Mouse (Mus musculus) lung, postnatal 25 days (tissue): ENCODE results near the gene Akap8l.

Source experiments
- DNase-seq: peaks from one replicate; pipeline ENCODE4 v3.0.0; 2022; ENCODE audit warnings: low spot score

The Akap8l gene

DNA sequence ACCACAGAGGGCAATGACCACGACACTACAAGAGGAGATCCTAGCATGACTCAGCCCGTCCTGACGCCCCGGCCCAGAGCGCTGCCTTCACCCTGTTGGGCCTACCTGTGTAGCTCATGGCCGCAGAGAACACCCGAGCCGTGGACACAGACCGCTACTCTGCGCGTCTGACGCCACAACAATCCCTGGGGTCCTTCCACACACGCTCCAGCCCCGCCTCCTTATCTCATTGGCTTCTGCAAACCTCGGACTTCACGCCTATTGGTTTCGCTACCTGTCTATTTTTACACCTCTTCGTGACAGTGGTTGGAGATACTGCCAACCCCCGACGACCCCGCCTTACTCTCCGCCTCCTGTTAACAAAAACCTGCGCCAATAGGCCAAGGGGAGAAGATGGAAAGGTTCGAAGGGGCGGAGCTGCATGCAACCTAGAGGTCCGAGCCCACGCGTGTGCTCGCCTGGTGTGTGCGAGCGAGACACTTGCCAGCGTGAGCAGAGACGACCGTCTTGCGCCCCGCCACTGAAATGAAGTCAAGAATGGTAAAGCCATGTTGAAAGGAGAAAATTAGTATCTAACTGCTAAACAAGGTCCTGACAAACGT lies at the start of gene Akap8l:
Gene Akap8l, minus strand, starts transcription at position 226 of the 602 bp plus-strand sequence.
- peak; percentile 99 for DNase-seq

- DNase-seq, result no peak
These were observed 45.9 kb upstream of the Akap8l start for GRCm38 (mm10) chr17:32396266-32396665.

DNA sequence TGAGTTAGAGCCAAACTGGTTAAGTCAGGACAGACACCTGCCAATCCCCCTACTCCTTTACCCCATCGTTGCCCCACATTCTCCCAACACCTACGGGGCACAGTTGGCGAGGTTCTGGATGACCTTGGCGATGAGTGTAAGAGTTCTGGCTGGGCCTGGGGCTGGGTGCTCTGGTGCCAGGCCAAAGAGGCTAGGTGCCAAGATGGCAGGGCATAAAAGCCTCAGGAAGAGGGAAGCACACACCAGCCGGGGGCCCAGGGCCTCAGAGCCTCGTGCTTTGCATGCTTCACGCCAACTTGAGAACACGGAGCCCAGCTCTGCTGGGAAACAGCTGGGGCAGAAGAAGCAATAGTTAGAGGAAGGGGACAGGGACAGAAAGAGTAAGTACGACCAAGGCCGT lies 43.5 kb upstream of the Akap8l start:
- DNase-seq, result no peak

GRCm38 (mm10) chr17:32389101-32389659 lies 38.8 kb upstream of the Akap8l start, which contains the start of gene Wiz:
Gene Wiz, minus strand, starts transcription at chr17:32389439.
- DNase-seq, result peak; percentile 95

- peak; percentile 23 for DNase-seq
These were observed 38.1 kb upstream of the Akap8l start for GRCm38 (mm10) chr17:32388370-32389100.

DNA sequence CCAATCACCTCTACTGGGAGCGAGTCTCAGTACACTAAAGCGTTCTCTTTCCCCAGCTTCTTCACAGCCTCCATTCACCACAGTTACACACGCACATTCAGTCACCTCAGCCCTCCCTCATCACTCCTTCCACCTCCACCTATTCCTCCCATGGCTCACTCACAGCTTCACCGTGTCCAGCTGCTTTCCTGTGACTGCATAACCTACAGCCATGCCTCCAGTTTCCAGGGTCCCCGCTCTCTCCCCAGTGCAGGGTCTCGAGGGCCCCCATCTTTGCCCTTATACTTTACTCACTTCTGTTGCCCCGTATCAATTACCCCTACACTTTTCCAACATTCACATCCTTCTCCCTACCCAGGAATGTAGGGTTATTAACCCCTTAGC lies 37.6 kb upstream of the Akap8l start:
- DNase-seq, result no peak

- DNase-seq, result peak; percentile 43
These were observed 36.4 kb upstream of the Akap8l start for GRCm38 (mm10) chr17:32386659-32387432.

DNA sequence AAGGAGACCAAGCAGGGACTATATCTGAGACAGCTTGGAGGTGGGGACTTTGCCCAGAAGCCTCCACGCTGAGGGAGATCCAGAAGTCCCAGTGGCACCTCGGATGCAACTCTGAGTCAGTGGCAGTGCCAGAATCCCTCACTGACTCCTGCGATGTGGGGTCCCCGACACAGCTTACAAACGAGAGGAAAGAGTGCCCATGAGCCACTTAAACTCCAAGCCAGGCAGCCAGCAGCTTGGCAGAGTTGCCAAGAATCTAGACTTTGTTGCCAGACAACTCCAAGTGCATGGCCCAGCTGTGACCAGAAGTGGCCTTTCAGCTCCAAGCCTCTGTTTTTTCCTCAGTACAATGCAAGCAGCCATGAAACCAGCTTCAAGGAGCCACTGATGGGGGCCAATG lies 33.3 kb upstream of the Akap8l start:
- no peak for DNase-seq

GRCm38 (mm10) chr17:32382576-32382975 lies 32.2 kb upstream of the Akap8l start:
- DNase-seq, result no peak

DNA sequence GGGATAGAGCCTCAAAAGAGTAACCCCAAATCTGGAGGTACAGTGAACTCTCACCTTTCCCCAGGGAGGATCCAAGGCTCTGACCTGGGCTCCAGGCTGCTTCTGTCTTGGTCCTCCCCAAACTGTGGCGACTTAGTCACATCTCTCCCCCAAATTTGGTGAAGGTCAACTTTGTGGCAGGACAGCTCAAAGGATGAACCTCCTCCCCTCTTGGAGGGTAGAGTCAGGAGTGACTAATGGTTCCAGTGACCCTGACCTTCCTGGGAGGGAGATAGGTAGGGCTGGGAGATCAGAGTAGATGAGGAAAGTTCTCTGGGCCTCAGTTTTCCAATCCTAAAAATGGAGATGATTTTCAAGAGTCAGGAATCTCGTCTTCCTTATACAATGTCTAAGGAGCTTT lies 28.4 kb upstream of the Akap8l start:
- DNase-seq, result no peak

DNA sequence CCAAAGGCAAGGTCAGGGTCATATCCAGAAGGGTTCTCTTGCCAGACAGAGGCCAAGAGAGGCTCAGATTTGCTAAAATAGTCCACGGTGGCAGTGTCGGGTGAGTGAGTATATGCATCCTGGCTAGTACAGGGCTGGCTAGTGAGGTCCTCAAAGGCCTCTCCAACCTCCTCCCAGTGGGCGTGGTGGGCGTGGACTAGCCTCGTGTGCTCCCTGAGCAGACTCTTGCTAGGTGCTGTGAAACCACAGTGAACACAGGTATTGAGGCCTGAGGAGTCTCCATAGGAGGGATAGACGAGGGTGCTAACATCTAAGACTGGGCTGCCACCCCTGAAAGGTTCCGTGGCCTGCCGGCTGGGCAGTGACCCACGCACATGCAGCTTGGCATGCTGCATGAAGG lies 26.7 kb upstream of the Akap8l start:
- no peak for DNase-seq

GRCm38 (mm10) chr17:32376475-32376874 lies 26.1 kb upstream of the Akap8l start:
- no peak for DNase-seq

DNA sequence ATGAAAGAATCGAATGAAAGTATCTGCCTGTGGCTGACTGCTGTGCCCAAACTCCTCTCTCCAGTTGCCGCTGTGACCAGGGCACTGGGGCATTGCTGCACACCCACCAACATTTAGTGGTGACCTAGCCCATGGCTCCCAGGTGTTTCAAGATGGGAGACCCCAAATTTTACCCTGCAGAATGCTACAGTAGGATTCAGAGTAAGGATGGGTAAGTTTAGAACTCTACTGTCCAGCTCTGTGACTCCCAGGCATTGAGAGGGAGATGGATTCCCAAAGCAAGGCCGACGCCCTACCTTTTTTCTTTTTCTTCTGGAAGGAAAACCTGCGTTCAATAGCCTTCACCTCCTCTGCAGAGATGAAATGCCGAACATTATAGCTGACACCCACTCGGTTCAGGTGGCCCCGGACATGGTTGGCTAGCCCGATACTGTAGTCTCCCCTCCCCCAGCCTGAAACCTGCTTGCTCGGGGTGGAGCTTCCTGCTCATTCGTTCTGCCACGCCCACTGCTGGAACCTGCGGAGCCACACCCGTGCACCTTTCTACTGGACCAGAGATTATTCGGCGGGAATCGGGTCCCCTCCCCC lies 18.7 kb upstream of the Akap8l start:
- no peak for DNase-seq

DNA sequence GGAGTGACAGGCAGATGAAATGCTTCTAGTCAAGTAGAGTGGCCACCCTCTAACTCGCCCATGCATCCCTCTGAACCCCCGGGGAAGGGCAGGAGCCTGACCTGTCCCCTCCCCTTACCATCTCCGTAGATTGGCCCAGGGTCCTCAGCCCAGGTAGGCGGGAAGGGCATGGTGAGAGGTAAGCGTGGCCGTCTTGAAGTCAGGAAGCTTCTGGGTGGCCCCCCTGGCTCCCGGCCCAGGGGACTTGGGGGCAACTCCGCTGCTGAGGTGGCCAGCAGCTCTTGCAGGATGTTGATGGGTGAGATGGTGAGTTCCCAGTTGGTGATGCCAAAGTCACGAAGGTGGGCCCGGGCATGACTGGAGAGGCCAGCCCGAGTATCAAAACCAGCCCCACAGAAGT lies 17.3 kb upstream of the Akap8l start:
- no peak for DNase-seq

DNA sequence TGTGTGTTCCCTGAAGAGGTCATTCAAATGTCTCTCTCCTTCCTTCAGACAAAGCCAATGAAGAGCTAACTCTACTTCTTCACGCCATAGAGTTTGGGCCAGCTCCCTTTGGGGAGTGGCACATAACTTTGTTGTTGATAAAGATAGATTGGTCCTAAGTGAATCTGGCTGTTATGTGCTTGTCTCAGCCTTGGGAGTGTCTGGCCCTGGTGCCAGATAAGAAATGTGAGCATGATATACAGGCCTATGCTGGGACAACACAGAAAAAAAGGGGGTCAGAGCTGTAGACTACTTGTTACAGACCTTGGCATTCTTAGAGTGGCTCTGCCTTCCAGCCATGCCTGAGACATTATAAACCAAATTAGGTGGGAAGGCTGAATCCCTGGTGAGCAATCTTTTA lies 14.9 kb upstream of the Akap8l start:
- DNase-seq, result no peak

DNA sequence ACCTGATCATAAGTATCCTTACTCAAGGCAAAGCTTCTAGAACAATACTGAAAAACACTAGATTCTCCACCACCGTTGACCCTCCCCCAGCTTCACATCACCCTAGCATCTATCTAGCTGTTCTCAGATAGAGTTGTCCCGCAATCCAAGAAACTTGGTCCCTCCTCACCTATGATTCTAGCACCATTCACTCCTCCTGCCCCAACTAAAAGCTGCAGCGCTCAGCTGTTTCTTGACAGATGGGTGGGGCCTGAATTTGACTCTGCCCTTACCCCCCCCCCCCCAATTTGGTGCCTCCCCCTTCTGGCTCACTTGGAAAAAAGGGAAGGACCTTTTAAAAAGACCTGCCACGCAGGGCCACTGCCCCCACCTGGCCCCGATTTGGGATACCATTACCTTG lies 14.4 kb upstream of the Akap8l start:
- no peak for DNase-seq

DNA sequence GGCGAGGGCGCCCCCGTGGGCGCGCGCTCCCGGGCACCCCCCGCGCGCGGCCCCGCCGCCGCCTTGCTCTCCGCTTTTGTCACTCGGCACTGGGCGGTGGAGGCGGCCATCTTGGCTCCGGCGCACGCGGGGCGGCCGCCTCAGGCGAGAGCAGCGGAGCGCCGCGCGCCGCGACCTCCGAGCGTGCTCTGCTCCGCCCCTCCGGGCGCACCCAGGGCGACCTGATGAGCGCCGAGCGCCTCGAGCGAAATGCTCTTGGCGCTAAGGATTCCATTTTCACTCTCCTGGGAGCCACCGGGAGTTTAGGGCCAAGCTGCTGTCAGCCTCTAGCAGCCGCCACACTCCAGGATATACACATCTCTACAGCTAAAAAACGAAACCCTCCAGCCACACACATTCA lies 13.9 kb upstream of the Akap8l start:
- DNase-seq, result peak; percentile 85

GRCm38 (mm10) chr17:32363821-32364301 lies 13.5 kb upstream of the Akap8l start:
- no peak for DNase-seq

DNA sequence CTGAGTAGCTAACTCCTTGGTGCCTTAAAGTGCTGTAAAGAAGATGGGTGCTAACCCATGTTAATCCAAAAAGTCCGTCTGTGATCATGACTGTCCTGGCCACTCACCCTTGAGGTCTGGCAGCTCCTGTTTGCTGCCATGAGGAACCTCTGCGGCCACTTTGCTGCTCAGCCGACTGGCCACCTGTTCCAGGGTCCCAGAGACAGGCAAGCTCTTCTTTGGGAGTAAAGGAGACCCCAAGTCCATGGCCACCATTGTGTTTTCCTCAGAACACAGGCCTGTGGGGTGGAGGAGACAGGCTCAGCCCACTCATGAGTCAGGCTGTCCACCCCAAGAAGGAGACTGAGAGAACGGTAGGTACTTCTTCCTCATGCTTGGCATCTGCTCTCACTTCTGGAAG lies 12.3 kb upstream of the Akap8l start:
- no peak for DNase-seq

DNA sequence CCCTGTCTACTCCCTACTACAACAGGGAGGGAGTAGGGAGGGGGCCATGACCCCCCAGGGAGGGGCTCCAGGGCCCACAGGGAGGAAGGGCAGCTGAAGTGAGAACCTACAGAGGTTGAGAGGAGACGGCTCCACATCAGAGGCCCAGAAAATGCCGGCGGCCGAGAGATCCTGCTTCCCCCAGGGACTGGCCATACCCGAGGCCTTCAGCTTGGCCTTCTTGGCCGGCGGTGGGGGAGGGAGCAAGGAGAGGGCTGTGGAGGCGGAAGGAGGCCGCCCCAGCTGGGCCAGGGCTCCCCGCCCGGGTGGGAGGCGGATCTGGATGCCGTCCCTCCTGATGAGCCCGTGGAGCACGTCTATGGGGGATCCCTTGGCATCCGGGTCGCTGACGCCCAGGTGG lies 9.5 kb upstream of the Akap8l start:
- no peak for DNase-seq

DNA sequence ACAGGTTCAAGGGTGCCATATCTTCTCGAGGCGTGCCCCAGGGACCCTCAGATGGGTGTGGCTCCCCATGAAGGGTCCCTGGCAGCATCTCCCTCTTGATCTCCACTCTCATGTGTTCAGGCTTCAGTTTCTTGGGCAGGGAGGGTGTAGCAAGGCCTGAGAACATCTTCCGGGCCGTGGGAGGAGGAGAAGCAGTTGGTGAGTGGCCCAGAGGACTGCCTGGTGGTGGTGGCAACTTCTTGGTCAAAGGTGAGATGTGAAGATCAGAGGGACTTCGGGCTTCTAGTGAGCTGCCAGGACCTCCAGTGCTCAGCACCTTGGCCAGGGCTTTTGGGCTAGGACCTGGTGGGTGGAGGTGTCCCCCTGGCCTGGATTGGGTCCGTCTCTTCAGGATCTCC lies 8.5 kb upstream of the Akap8l start:
- DNase-seq, result no peak
